Mouse (Mus musculus) stomach, postnatal 0 days (tissue): Measurements from ENCODE around the gene Mrap. TPM values are rescaled to one million over a fixed set of nuclear protein-coding genes. Genes with fewer than 3 reads are reported as not detected.

Experiments used
- ATAC-seq: fragments of 200-750 bp; cut with Nextera tagmentation; 2 replicates; pipeline ENCODE4 v1.8.0; 2017; ENCODE audit not compliant: low FRiP score, low TSS enrichment
- DNase-seq: peaks from one replicate; pipeline ENCODE4 v3.0.0-alpha.2; 2016; ENCODE audit warnings: low spot score
- H3K27ac ChIP-seq: fragments of 300-500 bp; sonication (generic); replicated peaks from 2 replicates; pipeline ENCODE4 v1.5.1; 2014; ENCODE audit warnings: mild to moderate bottlenecking, control low read depth
- H3K27me3 ChIP-seq: fragments of 300-500 bp; sonication (generic); 2 replicates; pipeline ENCODE4 v1.6.1; 2014; ENCODE audit warnings: low read length; ENCODE audit not compliant: control insufficient read depth, insufficient read depth
- H3K36me3 ChIP-seq: fragments of 300-500 bp; sonication (generic); 2 replicates; pipeline ENCODE4 v1.6.1; 2014; ENCODE audit warnings: low read length, mixed read lengths; ENCODE audit not compliant: control insufficient read depth, insufficient read depth
- H3K4me1 ChIP-seq: fragments of 300-500 bp; sonication (generic); replicated peaks from 2 replicates; pipeline ENCODE4 v1.6.1; 2014; ENCODE audit warnings: antibody characterized with exemption; ENCODE audit not compliant: control insufficient read depth, insufficient read depth
- H3K4me2 ChIP-seq: fragments of 300-500 bp; sonication (generic); replicated peaks from 2 replicates; pipeline ENCODE4 v1.6.1; 2014; ENCODE audit warnings: low read depth, mild to moderate bottlenecking, control low read depth, moderate library complexity
- H3K4me3 ChIP-seq: fragments of 300-500 bp; sonication (generic); 2 replicates; pipeline ENCODE4 v1.5.1; 2014; ENCODE audit warnings: low read depth, low read length, control low read depth
- H3K9ac ChIP-seq: fragments of 300-500 bp; sonication (generic); 2 replicates; pipeline ENCODE4 v1.6.1; 2014; ENCODE audit warnings: mild to moderate bottlenecking, low read length, control low read depth, mixed read lengths
- H3K9me3 ChIP-seq: fragments of 300-500 bp; sonication (generic); 2 replicates; pipeline ENCODE4 v1.6.1; 2016; ENCODE audit warnings: low read length; ENCODE audit not compliant: control insufficient read depth
- CTCF ChIP-seq: IDR thresholded peaks from 2 replicates; pipeline ENCODE4 v1.5.1; 2016; ENCODE audit warnings: antibody characterized with exemption, low read depth, mild to moderate bottlenecking, moderate library complexity
- EP300 ChIP-seq: optimal IDR thresholded peaks from 2 replicates; pipeline ENCODE3; 2016; ENCODE audit warnings: antibody characterized with exemption
- WGBS: fragments of 180-500 bp; shearing (Covaris S2); extraction: QIAGEN DNeasy Blood & Tissue Kit; methylation state at CpG from one replicate; pipeline ENCODE4 v1.1.7; 2014; 5-methylcytosine and 5-hydroxymethylcytosine counted together
- polyA plus RNA-seq: library from polyadenylated mRNA; unstranded; fragments of >200 nt; fragmentation: Nextera tagmentation; extraction: Ambion mirVana; gene quantifications from 2 replicates; pipeline ENCODE4 v1.2.1, GENCODE M21; 2015

Mrap gene
- polyA plus RNA-seq, 1 experiment from 2014 or later, result not detected

DNA sequence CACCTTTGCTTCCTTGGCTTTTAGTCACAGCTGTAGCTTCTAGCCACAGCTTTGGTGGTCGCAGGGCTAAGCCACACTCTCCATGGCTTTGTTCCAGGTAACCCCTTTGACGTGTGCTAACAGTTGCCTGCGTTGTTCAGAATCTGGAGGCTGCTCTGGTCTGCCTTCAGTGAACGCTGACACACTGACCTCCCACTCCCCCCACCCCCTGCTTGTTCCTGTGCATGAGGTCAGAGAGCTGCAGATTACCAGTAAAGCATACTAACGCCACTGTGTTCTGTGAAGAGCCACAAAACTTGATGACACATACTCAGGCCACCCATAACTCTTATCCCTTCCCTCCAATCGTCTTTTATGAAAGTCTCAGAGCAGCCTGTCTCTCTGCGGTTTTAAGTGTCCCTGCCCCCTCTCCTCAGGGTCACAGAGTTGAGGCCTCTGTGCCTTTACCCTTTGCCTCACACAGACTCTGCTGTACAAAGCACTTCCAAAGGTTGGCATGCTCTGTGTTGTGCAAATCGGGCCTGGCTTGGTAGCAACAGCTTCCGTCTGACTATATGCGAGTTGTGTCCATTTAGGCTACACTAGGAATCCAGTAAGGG lies 1.2 kb upstream of the Mrap start:
- Histone ChIP-seq H3K27me3 (no peaks in the 10 kb centered on the region), H3K4me1 (no peaks in the 10 kb centered on the region), H3K4me2 (no peak overlapping the region), H3K27ac (no peak overlapping the region), H3K4me3 (no peak overlapping the region), H3K9ac (no peak overlapping the region), H3K9me3 (no peaks in the 10 kb centered on the region), H3K36me3 (no peaks in the 10 kb centered on the region)
- WGBS, result 50% methylated on average over 10 of the region's 10 CpGs
- DNase-seq (no peak), ATAC-seq (peak; percentile 32; the same call in 1 of the 2 replicates)
- TF ChIP-seq EP300 (no peak), CTCF (no peak)

- no peak for TF ChIP-seq EP300
- no peak for TF ChIP-seq CTCF
- DNase-seq (no peak), ATAC-seq (no peak)
- Histone ChIP-seq H3K27me3 (no peaks in the 10 kb centered on the region), H3K4me1 (no peaks in the 10 kb centered on the region), H3K36me3 (no peaks in the 10 kb centered on the region), H3K4me2 (no peak overlapping the region), H3K4me3 (no peak overlapping the region), H3K9me3 (no peaks in the 10 kb centered on the region), H3K9ac (no peak overlapping the region), H3K27ac (no peak overlapping the region)
- WGBS, result 77% methylated on average over 6 of the region's 6 CpGs
These were observed 9.1 kb downstream of the Mrap start for GRCm38 (mm10) chr16:90747143-90747542.

DNA sequence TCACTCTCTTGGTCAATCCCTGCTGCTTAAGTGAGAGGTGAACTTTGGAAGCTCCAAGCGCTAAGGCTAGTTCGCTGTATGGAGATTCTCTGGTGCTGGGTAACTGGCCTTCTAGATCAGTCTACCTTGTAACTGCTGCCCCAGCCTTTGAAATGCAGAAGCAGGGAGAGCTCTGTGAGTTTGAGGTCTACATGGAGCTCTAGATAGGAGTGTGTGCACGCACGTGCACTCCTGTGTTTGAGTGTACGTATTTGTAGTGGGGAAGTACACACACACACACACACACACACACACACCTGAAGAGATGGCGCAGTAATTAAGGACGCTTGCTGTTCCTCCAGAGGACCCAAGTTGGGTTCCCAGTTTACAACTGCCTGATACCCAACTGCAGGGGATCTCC lies 10.2 kb downstream of the Mrap start:
- H3K27me3 ChIP-seq, result no peaks in the 10 kb centered on the region
- H3K4me1 ChIP-seq, result no peaks in the 10 kb centered on the region
- no peak overlapping the region for H3K4me3 ChIP-seq
- DNase-seq (no peak), ATAC-seq (no peak)
- no peak overlapping the region for H3K9ac ChIP-seq
- no peak overlapping the region for H3K4me2 ChIP-seq
- no peak overlapping the region for H3K27ac ChIP-seq
- H3K36me3 ChIP-seq, result peaks cover 6% of the 10 kb centered on the region
- 95% methylated on average over 7 of the region's 7 CpGs for WGBS
- TF ChIP-seq CTCF (no peak), EP300 (no peak)
- H3K9me3 ChIP-seq, result no peaks in the 10 kb centered on the region

DNA sequence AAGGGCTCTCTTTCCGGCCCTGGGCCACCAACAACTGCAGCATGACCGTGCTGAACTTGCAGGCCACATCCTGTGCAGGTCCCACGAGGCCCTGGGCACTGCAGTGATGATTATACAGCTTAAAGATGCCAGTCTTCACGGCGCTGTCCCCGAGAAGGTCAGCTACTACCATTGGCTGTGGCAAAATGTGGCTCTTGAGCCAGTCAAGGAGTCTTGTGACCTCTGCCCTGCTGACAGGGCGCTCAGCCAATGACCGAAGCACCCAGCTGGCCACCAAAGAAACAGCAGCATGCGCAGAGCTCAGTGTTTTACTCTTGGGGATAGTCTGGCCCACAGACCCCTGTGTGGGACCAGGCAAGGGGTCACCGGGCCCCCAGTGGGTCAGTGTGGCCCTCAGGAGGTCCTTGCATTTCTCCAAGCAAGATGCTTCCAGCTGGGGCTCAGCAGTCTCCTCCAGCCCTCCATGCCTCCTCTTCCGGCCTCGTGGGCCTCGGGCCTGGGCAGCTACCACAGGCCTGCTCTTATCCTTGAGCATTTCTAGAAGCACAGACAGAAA lies 15.5 kb downstream of the Mrap start:
- WGBS, result 87% methylated on average over 13 of the region's 13 CpGs
- DNase-seq (no peak), ATAC-seq (no peak)
- no peak overlapping the region for H3K9ac ChIP-seq
- TF ChIP-seq CTCF (no peak), EP300 (no peak)
- H3K9me3 ChIP-seq, result no peaks in the 10 kb centered on the region
- no peak overlapping the region for H3K27ac ChIP-seq
- H3K4me2 ChIP-seq, result no peak overlapping the region
- no peaks in the 10 kb centered on the region for H3K27me3 ChIP-seq
- no peaks in the 10 kb centered on the region for H3K4me1 ChIP-seq
- no peak overlapping the region for H3K4me3 ChIP-seq
- peaks cover 27% of the 10 kb centered on the region for H3K36me3 ChIP-seq

- no peak overlapping the region for H3K9ac ChIP-seq
- no peak overlapping the region for H3K4me3 ChIP-seq
- no peaks in the 10 kb centered on the region for H3K9me3 ChIP-seq
- no peaks in the 10 kb centered on the region for H3K27me3 ChIP-seq
- WGBS, result 64% methylated on average over 3 of the region's 3 CpGs
- no peaks in the 10 kb centered on the region for H3K4me1 ChIP-seq
- peaks cover 29% of the 10 kb centered on the region; the same call in 1 of the 2 replicates for H3K36me3 ChIP-seq
- no peak for ATAC-seq
- TF ChIP-seq EP300 (no peak), CTCF (no peak)
- DNase-seq, result no peak
- H3K4me2 ChIP-seq, result no peak overlapping the region
- H3K27ac ChIP-seq, result no peak overlapping the region
These were observed 21.3 kb downstream of the Mrap start for GRCm38 (mm10) chr16:90759335-90759734.

- Histone ChIP-seq H3K4me2 (no peak overlapping the region), H3K4me3 (no peak overlapping the region), H3K27me3 (no peaks in the 10 kb centered on the region), H3K27ac (no peak overlapping the region), H3K4me1 (no peaks in the 10 kb centered on the region), H3K9me3 (no peaks in the 10 kb centered on the region), H3K9ac (no peak overlapping the region), H3K36me3 (peaks cover 25% of the 10 kb centered on the region; the same call in 1 of the 2 replicates)
- no peak for TF ChIP-seq CTCF
- TF ChIP-seq EP300, result no peak
- no peak for ATAC-seq
- DNase-seq, result no peak
- WGBS, result 46% methylated on average over 4 of the region's 4 CpGs
These were observed 22.5 kb downstream of the Mrap start for GRCm38 (mm10) chr16:90760515-90760914.
